Mouse (Mus musculus): ENCODE data around the gene Hnrnpd. TPM values are rescaled to one million over a fixed set of nuclear protein-coding genes. Genes with fewer than 3 reads are reported as not detected.

Hnrnpd gene
- total RNA-seq (2021) = 100 to 1,000 TPM; 239 to 258 TPM

DNA sequence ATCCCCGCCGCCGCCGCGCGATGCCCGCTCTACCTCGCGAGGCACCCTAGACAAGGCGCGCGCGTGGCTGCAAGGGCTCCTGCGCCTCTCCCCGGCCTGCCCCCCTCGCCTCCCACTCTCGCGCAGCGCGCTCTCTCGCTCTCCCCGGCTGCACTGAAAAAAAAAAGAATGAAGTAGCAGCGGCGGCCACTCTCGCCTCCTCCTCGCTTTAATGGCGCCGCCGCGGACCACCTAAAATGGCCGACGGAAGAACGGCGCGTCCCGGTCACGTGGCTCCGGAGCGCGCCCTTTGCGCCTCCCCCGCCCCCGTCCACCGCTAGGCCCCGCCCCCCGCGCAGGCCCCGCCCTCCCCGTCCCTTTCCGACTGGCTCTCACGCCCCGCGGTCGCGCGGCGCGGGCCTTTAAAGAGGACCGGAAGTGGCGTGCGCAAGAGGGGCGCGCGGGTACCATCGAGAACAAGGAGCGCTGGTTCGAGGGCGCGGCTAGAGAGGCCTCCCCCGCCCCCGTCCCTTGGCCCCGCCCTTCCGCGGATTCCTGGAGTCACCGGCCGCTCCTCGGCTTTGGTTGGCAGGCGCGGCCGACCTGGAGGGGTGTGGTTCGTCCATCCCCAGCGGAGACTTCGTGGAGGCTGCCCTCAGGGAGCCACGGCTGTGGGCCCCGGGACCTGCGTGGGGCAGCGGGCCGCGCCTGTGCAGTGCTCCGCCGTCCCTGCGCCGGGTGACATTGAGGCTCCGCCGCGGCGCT, at the start of gene Hnrnpd, which contains the start of gene 4930524J08Rik:
Hnrnpd (minus strand) TSS at position 240 of the 744 bp plus-strand sequence.
4930524J08Rik (plus strand) TSS at position 363 of the 744 bp plus-strand sequence.
- DNase-seq = peak; percentile 94

DNA sequence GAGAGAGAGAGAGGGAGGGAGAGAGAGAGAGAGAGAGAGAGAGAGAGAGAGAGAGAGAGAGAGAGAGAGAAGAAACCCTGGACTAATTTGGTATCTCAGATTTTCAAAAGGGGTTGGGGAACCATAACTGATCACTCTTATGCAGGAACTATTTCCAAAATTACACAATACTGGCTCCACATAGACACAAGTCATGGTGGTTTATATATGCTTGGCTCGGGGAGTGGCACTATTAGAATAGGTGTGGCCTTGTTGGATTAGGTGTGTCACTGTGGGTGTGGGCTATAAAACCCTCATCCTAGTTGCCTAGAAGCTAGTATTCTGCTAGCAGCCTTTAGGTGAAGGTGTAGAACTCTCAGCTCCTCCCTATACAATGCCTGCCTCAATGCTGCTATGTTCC, 46.1 kb upstream of the Hnrnpd start:
- no peak for DNase-seq

DNA sequence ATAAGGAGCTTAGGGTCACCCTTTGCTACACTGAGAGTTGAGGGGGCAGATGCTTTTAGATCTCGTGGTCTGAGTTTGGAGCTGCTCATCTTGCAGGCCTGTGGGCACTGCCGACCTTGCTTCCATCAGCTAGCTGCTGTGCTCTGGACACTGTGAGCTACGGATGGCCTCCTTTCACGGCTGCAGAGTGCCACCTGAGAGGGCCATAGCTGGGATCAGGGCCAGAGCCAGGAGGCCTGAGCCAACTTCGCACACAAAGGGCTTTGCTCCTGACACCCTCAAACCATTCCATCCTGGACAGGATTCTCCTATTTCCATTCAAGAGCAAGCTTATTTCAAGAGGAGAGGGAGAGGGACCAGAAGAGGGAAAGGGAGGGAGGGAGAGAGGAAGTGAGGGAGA, 45.7 kb upstream of the Hnrnpd start:
- DNase-seq = peak; percentile 35

DNA sequence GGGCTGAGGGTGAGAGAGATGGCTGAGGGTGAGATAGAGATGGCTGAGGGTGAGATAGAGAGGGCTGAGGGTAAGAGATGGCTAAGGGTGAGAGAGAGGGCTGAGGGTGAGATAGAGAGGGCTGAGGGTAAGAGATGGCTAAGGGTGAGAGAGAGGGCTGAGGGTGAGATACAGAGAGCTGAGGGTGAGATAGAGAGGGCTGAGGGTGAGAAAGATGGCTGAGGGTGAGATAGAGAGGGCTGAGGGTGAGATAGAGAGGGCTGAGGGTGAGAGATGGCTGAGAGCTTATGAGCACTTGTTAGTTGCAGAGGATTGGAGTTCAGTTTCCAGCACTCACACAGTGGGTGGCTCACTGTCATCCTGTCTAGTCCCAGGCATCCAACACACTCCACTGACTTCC, 41.4 kb upstream of the Hnrnpd start:
- no peak for DNase-seq

DNA sequence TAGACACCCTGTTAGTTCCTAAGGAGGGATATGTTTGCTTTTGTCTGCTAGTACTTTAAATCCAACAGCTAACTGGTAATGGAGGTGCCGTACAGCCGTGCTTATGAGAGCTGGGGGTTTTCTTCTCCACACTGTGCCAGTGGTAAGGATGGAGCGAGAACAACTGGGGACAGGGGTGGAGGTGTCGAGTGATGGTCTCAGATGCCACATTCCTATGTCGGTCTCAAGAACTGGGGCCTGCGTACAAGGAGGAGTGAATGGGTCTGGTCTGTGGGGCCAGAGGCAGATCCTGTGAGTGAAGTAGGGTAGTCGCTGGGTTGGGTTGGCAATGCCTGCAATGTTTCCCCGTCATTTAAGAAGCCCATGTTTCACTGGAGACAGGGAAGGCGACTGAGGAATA, 33.9 kb upstream of the Hnrnpd start:
- peak; percentile 26 for DNase-seq

DNA sequence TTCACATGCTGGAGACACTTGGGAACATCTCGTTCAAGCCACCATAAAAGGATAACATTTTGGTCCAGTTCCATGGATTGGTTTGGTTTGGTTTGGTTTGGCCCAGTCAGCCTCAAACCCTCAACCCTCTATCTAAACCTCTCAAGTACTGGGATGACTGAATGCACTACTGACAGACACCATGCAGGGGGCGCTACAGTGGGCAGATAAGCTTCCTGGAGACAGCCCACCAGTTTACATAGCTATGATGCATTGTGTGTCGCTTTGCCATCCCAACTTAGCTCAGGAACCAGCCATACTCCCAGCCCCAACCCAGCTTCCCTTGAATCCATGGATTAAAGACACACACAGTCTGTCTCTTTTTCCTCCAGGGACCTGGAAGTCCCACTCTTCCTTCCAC, 29.7 kb upstream of the Hnrnpd start:
- no peak for DNase-seq

DNA sequence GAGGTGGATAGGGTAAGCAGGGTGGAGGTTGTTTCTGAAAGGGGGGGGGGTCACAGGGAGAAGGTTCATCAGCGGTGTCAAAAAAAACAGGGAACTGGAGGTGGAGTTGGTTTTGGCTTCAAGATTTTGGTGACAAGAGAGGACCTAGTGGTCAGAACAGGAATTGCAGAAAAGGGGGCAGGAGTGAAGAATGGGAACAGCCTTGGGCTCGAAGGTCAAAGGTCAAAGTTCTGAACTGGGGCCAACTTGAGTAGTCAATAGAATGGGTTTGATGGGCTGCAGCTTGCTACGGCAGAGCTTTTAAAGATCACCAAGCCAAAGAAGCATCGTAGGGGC, 28.3 kb upstream of the Hnrnpd start:
- DNase-seq = no peak

DNA sequence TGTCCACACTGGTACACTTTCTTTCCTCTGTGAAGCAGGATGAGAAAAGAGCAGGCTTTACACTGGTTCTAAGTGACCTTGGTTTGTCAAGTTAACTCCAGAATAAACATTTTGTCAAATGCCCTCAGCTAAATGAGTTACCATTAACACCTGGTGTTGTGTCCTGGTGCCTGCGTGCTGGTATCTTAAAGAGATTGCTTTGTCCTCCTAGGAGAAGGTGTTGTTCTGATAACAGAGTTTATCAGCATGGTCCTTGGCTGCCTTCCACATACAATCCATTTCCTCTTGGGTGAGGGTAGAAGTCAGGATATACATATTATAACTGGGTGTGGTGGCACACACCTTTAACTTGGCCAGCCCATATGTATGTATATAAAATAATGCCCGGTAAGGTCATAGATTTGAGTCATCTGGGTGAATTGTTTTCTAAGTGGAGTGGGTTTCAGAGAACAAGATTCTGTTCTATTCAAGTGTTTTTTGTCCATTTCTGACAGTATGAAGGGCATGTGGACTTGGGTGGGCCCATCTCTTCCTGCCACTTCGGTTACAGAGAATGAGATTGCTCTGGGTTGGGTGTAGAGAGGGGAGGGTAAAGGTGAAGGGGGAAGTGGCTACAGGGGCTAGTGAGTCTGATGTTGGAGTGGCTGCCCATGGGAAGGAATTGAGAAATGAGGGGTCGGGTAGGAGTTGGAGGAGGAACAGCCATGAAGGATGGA, 27.7 kb upstream of the Hnrnpd start:
- no peak for DNase-seq

DNA sequence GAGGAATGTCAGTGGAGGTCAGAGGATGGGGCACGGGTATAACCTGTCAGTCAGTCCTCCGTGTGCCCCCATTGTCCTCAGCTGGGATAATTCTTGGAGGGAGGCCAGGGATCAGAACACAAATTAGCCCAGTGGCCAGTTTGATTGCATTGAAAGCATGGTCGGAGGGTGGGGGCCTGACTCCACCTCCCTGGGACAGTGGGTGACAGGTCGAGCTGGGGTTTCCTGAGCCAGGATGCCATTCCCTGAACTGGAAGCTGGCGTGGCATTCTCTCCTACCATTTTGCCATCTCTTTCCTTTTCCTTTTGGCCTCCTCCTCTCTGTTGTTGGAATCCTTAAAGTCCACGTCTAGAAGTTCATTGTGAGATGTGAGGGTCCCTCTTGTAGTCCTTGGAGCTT, 27.2 kb upstream of the Hnrnpd start:
- DNase-seq = no peak

DNA sequence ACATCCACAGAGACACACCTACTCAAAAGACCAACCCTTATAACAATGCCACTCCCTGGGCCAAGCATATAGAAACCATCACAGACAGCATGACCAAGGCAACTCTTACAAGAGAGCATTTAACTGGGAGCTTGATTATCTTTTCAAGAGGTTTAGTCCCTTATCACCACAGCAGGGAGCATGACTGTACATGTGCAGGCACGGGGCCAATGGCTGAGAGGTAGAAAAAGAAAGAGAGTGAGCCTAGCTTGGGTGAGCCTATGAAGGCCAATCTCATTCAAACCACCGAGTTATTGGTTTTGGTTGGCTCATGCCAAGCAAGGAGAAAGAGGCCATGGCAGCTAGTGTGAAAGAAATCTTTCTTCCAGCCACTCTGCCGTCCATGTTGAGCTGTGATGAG, 26.7 kb upstream of the Hnrnpd start:
- DNase-seq = peak; percentile 25

DNA sequence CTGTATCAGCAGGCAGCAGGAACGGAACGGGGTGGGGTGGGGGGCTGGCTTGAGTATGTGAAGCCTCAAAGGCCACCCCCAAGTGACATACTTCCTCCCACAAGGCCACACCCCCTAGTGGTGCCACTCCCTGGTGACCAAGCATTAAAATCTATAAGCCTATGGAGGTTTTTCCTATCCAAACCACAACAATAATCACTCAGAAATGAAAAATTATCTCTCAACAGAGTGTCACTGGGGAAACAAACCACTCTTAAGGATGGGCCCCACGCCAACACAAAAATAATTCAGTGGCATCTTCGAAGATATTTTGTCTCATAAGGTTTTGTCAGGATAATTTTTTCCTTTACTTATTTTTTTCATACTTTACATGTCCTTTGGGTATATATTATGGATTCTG, 25.2 kb upstream of the Hnrnpd start:
- no peak for DNase-seq

DNA sequence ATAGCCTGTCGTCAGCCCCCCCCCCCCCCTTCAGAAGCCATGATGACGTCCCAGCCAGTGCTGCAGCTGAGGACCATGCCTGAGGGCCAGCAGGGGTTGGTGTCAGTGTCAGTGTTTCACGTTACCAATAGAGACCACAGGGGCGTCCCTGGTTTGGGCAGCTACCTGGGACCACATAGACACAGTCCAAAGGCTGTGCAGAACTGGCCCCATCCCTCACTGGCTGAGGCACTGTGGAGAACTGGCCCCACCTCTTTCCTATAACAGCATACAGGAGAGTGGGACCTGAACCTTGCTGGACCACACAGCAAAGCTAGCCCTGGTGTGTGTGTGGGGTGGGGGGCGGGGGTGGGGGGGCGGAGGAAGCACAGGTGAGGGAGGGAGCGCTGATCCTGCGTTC, 21.8 kb upstream of the Hnrnpd start:
- no peak for DNase-seq

DNA sequence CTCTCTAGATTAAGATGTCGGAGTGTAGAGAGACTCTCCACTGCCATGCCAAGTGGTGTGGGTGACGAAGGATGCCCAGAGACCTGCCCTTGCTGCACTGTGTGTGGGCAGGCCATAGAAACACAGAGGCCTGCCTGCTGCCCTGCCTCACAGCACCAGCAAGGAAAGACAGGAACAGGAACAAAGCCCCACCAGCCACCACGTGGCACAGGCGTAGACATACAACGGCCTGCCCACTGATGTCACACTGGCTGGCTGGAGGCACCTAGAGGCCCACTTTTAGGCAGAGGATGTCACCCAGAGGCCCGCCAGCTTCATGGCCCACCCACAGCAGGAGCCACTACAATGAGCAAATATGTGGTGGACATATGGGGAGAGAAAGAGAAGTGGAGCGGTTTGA, 21.3 kb upstream of the Hnrnpd start:
- DNase-seq = no peak

DNA sequence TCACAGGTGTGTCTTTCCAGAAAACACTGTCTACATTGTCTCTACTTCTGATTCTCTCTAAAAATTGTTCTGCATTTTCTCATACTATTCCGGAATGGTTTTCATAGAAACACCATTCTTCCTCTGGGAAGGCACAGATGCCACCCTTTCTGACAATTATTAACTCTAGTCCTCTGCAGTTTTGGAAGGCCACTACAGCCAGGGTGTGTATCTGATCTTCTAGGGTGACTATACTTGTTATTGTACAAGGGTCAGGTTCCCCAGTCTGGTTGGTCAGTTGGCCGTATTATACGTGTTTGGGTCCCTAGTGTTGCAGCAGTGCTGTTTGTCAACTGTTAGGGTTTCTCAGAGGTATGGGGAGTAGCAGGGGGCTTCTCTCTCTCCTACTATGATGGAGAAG, 15.9 kb upstream of the Hnrnpd start:
- no peak for DNase-seq

DNA sequence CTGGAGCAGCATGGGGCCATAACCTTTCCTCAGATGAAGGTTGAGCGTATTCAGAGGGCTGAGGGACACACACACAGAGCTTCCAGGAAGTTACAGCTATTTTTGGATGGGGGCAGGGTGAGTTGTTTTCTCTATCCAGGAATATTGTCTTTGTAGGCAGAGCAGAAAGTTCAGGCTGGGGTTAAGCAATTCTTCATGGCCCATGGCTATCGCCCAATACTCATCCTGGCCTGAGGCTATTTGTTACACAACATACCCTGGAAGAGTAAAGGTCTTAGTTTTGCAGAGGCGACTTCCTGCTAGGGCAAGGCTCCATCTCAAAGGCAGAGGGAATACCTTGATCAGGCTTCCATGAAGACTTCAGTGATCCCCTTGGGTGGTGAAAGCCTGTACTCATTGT, 15.4 kb upstream of the Hnrnpd start:
- DNase-seq = no peak

DNA sequence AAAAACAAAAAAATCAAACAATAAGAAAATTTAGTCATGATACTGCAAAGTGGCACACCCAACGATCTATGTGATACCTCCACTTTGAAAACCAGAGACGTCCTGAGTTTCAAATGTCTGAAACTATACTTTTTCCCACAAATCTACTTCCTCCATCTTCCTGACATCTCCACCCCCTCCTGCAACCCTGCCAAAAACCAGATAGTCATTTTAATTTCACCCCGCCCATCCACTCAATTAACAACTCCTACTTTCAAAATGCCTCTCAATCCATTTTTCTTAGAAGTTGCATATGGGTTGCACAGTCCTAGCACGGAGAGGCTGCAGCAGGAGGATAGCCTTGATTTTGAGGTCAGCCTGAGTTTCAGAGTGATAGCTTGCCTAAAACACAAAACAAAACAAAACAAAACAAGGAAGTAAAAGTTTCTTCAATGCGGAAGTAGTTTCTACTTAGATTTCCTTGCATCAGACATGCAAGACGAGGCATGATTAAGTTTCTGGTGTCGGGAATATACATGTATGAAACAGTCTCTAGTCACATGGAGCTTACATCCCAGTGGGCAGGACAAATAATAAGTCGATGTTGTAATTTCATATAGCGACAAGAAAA, 4.8 kb upstream of the Hnrnpd start:
- no peak for DNase-seq

DNA sequence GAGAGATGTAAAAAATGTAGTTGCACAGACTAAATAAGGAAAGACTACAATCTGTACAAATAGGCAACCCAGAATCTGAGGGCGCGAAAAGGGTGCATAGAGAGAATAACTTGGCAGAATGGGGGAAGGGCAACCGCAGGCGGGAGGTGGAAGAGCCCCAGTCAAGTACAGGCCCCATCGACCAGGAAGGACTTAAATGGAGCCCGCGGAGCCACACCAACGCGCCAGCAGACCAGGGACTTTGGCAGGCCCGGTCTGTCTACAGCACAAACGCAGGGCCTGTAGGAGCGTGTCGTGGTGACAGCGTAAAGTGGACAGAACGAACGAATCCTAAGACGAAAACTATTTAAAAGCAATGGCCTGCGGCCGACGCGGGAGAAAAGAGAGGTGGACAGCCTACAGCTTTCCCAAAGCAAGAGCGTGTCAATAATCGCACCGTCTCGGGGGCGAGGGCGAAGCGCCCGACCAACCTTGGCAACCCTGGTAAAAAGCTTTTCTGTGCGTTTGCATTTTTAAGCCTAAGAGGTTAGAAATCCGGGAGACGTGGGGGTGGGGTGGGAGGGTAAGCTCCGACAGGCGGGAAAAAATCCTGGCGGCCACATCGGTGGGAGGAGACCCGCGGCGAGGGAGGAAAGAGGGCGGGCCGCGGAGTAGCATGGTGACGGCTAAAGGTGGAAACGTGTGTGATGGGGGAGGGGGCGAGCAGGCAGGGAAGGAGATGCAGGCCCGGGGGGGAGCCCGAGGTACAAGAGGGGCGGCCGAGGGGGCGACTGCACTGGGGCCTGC, 1.0 kb downstream of the Hnrnpd start:
- DNase-seq = peak; percentile 91

DNA sequence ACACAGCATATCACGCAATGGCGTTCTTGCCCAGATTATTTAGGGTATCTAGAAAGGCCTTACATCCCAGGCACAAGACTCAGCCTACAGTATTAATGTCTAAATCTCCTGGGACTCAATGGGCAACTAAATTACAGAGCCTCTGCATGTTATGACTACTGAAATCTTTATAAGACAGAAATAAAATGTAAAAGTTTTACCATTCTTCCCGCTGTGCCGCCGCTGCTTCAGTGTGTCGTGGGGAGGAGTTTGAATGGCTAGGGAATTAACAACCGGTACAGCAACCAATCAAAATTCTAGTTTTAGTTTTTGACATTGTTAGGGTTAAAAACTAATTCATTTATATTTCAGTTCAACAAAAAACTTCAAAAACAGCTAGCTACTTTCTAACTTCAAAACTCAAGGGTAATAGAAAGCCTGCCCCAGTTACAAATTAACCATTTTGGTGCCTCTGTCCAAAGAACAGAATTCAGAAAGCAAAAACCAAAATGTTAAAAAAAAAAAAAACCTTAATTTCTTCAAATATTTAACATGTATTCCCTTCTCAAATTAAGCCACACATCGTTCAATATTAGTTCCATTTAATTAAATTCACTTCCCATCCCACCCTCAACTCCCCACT, 2.3 kb downstream of the Hnrnpd start:
- DNase-seq = no peak

DNA sequence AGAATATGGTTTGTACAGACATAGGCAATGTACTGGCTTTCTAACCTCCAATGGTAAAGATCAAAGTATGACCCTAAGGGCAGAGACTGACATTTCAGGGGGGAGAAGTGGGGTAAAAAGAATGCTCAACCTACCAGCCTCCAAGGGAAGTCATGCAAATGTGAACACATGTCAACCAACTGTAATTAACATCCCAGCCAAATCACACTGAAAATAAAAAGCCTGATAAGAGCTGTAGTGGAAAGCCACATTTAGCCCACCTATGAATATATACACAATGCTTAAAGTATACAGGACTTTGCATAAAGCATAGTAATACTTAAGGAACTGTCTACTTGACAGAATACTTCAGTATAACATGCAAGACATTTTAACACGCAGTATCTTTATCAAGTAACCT, 3.0 kb downstream of the Hnrnpd start:
- no peak for DNase-seq

DNA sequence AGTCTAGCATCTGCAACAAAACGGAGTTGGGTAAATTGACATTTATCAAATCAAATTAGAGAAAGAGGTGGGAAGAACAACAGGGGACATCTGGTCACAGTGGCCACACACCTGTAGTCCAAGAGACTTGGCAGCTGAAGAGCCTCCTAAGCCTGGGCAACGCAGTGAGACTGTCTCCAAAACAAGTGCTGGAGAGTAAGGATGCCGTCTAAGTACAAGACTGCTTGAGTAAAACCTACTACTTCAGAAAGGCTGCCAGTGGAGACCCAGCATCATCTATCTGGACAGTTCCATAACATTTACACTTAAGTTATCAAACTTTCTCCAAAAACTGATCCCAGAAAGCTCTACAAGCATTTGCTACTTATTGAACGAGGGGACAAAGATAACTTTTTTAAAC, 3.7 kb downstream of the Hnrnpd start:
- DNase-seq = no peak

DNA sequence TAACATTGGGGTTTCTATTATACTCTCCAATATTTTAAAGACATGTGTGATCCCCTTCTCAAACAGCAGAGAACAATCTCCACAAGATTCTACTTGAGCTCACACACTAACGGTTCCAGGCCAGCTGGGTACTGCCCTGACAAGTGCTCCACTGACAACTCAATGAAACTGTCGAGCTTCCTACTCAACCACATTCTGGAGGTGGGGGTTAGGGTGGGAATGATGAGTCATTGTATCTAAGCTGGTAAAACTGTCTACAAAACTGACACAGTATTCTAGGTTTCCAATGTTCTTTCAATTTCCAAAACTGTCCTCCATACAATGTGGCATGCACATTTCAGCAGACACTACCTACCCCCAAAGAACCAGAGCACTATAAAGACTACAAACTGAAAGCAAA, 4.8 kb downstream of the Hnrnpd start:
- peak; percentile 18 for DNase-seq

DNA sequence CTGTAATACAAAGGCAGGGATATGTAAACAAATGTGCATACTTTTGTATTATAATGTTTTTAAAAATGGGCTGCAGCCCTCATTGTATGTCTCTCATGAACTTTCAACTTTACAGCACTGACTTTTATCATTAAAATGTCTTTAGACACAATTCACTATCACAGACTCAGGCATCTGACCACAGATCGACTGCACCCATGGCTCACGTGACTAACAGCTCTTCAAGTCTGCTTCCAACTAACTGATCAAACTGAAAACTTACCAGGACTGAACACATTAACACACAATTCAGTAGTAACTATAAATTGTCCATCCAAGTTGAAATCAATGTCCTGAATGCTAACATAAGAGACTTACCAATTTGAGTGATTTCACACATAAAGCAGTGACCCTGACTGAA, 18.8 kb downstream of the Hnrnpd start:
- no peak for DNase-seq

Measured in heart, postnatal 4 days (tissue).